Mouse (Mus musculus): ENCODE measurements around the gene Hspb7. TPM values are rescaled to one million over a fixed set of nuclear protein-coding genes. Genes with fewer than 3 reads are reported as not detected.

The Hspb7 gene
- polyA plus RNA-seq, 1 experiment from 2014 or later = 0.45 TPM

DNA sequence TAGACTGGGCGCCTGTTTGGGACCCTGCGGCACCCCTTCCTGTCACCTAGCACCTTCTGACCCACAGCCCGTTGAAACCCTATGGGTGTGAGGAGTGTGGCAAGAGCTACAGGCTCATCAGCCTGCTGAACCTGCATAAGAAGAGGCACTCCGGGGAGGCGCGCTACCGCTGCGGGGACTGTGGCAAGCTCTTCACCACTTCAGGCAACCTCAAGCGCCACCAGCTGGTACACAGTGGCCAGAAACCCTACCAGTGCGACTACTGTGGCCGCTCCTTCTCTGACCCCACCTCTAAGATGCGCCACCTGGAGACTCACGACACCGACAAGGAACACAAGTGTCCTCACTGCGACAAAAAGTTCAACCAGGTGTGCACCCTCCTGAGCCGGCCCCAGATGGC lies 44.1 kb downstream of the Hspb7 start:
- no peaks in the 10 kb centered on the region for H3K9me3 ChIP-seq (replicated peaks; ENCODE audit: control insufficient read depth, low read length)
- no peak for ATAC-seq (replicated peaks; ENCODE audit: insufficient number of reproducible peaks, low FRiP score, low TSS enrichment, low read depth)
- no peak for DNase-seq (ENCODE audit: low spot score)
- no peaks in the 10 kb centered on the region for H3K27me3 ChIP-seq (ENCODE audit: control insufficient read depth, insufficient read depth, low read length)
- no peaks in the 10 kb centered on the region for H3K4me1 ChIP-seq (ENCODE audit: control insufficient read depth, insufficient read depth, low read length)
- WGBS = 71% methylated on average over 16 of the region's 16 CpGs
- H3K9ac ChIP-seq (replicated peaks; ENCODE audit: low read length) = no peak overlapping the region
- no peak overlapping the region for H3K4me3 ChIP-seq (ENCODE audit: low read depth, low read length)
- H3K27ac ChIP-seq (replicated peaks; ENCODE audit: low read depth, low read length) = no peak overlapping the region
- no peak overlapping the region for H3K4me2 ChIP-seq (ENCODE audit: low read depth, low read length)
- H3K36me3 ChIP-seq (replicated peaks; ENCODE audit: control insufficient read depth, insufficient read depth, low read depth, low read length) = peaks cover 13% of the 10 kb centered on the region

DNA sequence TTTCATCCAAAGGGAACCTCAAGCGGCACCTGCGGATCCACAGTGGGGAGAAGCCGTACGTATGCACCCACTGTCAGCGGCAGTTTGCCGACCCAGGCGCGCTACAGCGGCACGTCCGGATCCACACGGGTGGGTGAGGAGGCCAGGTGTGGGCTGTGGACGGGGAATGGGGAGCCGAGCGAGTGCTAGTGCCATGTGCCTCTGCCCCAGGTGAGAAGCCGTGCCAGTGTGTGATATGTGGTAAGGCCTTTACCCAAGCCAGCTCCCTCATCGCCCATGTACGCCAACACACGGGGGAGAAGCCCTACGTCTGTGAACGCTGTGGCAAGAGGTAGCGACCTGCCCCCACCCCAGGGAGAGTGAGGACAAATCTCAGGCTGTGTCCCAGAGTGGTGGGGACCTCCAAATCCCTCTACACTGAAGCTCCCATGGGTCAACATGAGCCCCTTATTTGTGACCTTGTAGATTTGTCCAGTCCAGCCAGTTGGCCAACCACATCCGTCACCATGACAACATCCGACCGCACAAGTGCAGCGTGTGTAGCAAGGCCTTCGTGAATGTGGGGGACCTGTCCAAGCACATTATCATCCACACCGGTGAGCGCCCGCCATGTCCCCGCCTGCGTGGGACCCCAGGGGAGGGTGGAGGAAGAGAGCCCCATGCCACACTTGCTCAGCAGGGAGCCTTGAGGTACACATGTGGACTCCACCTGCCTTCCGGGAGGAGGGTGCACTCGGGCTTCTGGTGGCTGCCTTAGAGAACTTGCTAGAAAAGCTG lies 45.1 kb downstream of the Hspb7 start:
- 92% methylated on average over 34 of the region's 34 CpGs for WGBS
- no peak overlapping the region for H3K9ac ChIP-seq (replicated peaks; ENCODE audit: low read length)
- DNase-seq (ENCODE audit: low spot score) = no peak
- no peak overlapping the region for H3K4me2 ChIP-seq (ENCODE audit: low read depth, low read length)
- no peak overlapping the region for H3K27ac ChIP-seq (replicated peaks; ENCODE audit: low read depth, low read length)
- H3K9me3 ChIP-seq (replicated peaks; ENCODE audit: control insufficient read depth, low read length) = no peaks in the 10 kb centered on the region
- no peaks in the 10 kb centered on the region for H3K4me1 ChIP-seq (ENCODE audit: control insufficient read depth, insufficient read depth, low read length)
- peaks cover 13% of the 10 kb centered on the region for H3K36me3 ChIP-seq (replicated peaks; ENCODE audit: control insufficient read depth, insufficient read depth, low read depth, low read length)
- ATAC-seq (replicated peaks; ENCODE audit: insufficient number of reproducible peaks, low FRiP score, low TSS enrichment, low read depth) = no peak
- no peak overlapping the region for H3K4me3 ChIP-seq (ENCODE audit: low read depth, low read length)
- H3K27me3 ChIP-seq (ENCODE audit: control insufficient read depth, insufficient read depth, low read length) = no peaks in the 10 kb centered on the region

DNA sequence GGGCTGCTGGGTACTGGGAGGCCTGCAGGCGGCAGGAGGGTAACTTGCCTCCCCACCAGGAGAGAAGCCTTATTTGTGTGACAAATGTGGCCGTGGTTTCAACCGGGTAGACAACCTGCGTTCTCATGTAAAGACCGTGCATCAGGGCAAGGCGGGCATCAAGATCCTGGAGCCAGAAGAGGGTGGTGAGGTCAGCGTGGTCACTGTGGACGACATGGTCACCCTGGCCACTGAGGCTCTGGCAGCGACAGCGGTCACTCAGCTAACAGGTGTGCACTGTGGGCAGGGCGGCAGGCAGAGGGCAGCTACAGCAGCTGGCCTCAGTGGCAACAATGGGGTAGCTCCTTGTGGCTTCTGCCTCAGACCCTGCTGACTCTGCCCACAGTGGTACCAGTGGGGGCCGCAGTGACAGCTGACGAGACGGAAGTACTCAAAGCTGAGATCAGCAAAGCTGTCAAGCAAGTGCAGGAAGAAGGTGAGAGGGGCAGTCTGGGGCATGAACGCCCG lies 45.8 kb downstream of the Hspb7 start:
- H3K4me1 ChIP-seq (ENCODE audit: control insufficient read depth, insufficient read depth, low read length) = no peaks in the 10 kb centered on the region
- DNase-seq (ENCODE audit: low spot score) (no peak), ATAC-seq (replicated peaks; ENCODE audit: insufficient number of reproducible peaks, low FRiP score, low TSS enrichment, low read depth) (no peak; the same call in 1 of the 2 replicates)
- 91% methylated on average over 16 of the region's 16 CpGs for WGBS
- peaks cover 15% of the 10 kb centered on the region for H3K36me3 ChIP-seq (replicated peaks; ENCODE audit: control insufficient read depth, insufficient read depth, low read depth, low read length)
- no peaks in the 10 kb centered on the region for H3K27me3 ChIP-seq (ENCODE audit: control insufficient read depth, insufficient read depth, low read length)
- no peak overlapping the region for H3K27ac ChIP-seq (replicated peaks; ENCODE audit: low read depth, low read length)
- no peak overlapping the region for H3K4me2 ChIP-seq (ENCODE audit: low read depth, low read length)
- no peak overlapping the region for H3K4me3 ChIP-seq (ENCODE audit: low read depth, low read length)
- no peaks in the 10 kb centered on the region for H3K9me3 ChIP-seq (replicated peaks; ENCODE audit: control insufficient read depth, low read length)
- H3K9ac ChIP-seq (replicated peaks; ENCODE audit: low read length) = no peak overlapping the region

DNA sequence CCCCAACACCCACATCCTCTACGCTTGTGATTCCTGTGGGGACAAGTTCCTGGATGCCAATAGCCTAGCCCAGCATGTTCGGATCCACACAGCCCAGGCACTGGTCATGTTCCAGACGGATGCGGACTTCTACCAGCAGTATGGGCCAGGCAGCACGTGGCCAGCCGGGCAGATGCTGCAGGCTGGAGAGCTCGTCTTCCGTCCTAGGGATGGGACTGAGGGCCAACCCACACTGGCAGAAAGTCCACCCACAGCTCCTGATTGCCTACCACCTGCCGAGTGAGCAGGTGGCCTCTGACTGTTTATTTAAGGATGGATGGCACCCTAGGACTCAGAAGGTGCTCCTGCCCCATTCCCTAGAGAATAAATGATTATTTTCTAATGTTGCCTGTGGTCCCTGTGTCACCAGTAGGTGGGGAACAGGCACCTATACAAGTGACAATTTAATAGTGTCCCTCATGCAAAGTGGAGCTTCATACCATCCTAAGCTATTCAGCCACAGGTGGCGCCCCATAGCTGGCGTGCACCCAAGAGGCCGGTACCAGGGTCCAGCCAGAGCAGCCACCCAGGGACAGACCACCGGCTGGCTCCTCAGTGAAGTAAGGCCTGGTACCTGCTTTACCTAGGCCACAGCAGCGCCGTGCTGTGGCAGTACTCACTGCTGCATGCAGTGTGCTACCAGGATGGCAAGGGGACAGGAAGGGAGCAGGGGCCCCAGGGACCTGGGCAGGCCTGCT lies 46.4 kb downstream of the Hspb7 start:
- WGBS = 91% methylated on average over 15 of the region's 15 CpGs
- DNase-seq (ENCODE audit: low spot score) = no peak
- ATAC-seq (replicated peaks; ENCODE audit: insufficient number of reproducible peaks, low FRiP score, low TSS enrichment, low read depth) = no peak
- no peaks in the 10 kb centered on the region for H3K27me3 ChIP-seq (ENCODE audit: control insufficient read depth, insufficient read depth, low read length)
- H3K9ac ChIP-seq (replicated peaks; ENCODE audit: low read length) = no peak overlapping the region
- H3K36me3 ChIP-seq (replicated peaks; ENCODE audit: control insufficient read depth, insufficient read depth, low read depth, low read length) = peaks cover 22% of the 10 kb centered on the region
- no peak overlapping the region for H3K27ac ChIP-seq (replicated peaks; ENCODE audit: low read depth, low read length)
- H3K4me3 ChIP-seq (ENCODE audit: low read depth, low read length) = no peak overlapping the region
- no peaks in the 10 kb centered on the region for H3K9me3 ChIP-seq (replicated peaks; ENCODE audit: control insufficient read depth, low read length)
- no peaks in the 10 kb centered on the region for H3K4me1 ChIP-seq (ENCODE audit: control insufficient read depth, insufficient read depth, low read length)
- no peak overlapping the region for H3K4me2 ChIP-seq (ENCODE audit: low read depth, low read length)

DNA sequence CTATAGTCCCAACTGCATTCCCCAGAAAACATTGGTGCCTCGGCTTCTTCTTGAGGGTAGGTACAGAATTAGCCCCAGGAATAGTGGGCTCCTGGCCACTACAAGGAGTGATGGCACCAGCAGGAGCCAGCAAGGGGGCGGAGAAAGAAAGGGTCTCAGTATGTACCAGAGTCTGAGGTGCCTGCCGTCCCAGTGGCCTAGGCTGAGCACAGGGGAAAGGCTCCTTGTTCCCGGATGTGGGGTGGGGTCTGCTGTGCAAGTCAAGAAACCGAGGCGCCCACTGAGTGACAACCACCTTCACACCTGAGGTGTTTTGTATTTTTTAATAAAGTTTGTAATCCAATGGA lies 47.0 kb downstream of the Hspb7 start:
- peaks cover 28% of the 10 kb centered on the region for H3K36me3 ChIP-seq (replicated peaks; ENCODE audit: control insufficient read depth, insufficient read depth, low read depth, low read length)
- no peak overlapping the region for H3K27ac ChIP-seq (replicated peaks; ENCODE audit: low read depth, low read length)
- H3K4me3 ChIP-seq (ENCODE audit: low read depth, low read length) = no peak overlapping the region
- no peaks in the 10 kb centered on the region for H3K4me1 ChIP-seq (ENCODE audit: control insufficient read depth, insufficient read depth, low read length)
- DNase-seq (ENCODE audit: low spot score) (no peak), ATAC-seq (replicated peaks; ENCODE audit: insufficient number of reproducible peaks, low FRiP score, low TSS enrichment, low read depth) (no peak)
- H3K4me2 ChIP-seq (ENCODE audit: low read depth, low read length) = no peak overlapping the region
- no peaks in the 10 kb centered on the region for H3K9me3 ChIP-seq (replicated peaks; ENCODE audit: control insufficient read depth, low read length)
- no peaks in the 10 kb centered on the region for H3K27me3 ChIP-seq (ENCODE audit: control insufficient read depth, insufficient read depth, low read length)
- WGBS = 80% methylated on average over 6 of the region's 6 CpGs
- H3K9ac ChIP-seq (replicated peaks; ENCODE audit: low read length) = no peak overlapping the region

DNA sequence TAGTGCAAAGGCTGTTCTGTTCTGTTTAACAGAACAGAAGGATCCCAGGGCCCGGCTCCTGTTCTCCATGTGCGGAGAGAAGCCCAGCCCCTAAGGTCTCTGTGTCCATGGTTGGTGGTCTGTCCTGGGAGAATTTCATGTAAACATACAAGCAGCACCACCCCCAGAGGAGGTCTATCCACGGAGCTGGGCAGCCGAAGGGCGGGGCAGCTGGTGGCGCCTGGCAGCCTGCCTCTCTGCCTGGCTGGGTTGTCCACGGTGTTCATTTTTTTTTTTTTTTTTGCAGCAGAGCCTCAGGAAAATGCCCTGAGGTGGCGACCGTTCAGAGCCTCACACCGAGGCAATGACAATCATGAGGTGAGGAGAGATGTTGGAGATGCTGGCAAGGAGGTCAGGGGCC lies 48.0 kb downstream of the Hspb7 start:
- Histone ChIP-seq H3K4me3 (ENCODE audit: low read depth, low read length) (no peak overlapping the region), H3K9me3 (replicated peaks; ENCODE audit: control insufficient read depth, low read length) (no peaks in the 10 kb centered on the region), H3K4me2 (ENCODE audit: low read depth, low read length) (no peak overlapping the region), H3K27me3 (ENCODE audit: control insufficient read depth, insufficient read depth, low read length) (no peaks in the 10 kb centered on the region), H3K4me1 (ENCODE audit: control insufficient read depth, insufficient read depth, low read length) (no peaks in the 10 kb centered on the region), H3K9ac (replicated peaks; ENCODE audit: low read length) (no peak overlapping the region), H3K36me3 (replicated peaks; ENCODE audit: control insufficient read depth, insufficient read depth, low read depth, low read length) (peaks cover 29% of the 10 kb centered on the region), H3K27ac (replicated peaks; ENCODE audit: low read depth, low read length) (no peak overlapping the region)
- 64% methylated on average over 10 of the region's 10 CpGs for WGBS
- ATAC-seq (replicated peaks; ENCODE audit: insufficient number of reproducible peaks, low FRiP score, low TSS enrichment, low read depth) (no peak), DNase-seq (ENCODE audit: low spot score) (no peak)

DNA sequence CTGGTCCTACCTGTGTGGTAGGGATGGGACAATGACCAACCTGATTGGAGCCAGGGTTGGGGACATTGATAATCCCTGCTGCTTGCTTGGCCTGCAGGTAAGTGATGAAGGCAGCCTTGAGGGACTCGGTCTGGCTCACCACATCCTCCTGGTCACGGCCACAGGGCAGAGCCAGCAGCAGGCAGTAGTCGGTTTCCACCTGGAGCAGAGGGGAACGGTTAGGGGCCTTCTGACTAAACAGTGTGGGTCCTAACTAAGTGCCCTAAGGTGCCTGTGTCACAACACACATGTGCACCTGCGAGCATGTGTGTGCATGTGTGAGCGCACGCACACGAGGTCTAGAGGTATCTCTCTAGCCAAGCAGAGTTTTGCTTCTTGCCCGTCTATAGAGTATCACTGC lies 48.8 kb downstream of the Hspb7 start:
- no peaks in the 10 kb centered on the region for H3K9me3 ChIP-seq (replicated peaks; ENCODE audit: control insufficient read depth, low read length)
- H3K4me2 ChIP-seq (ENCODE audit: low read depth, low read length) = no peak overlapping the region
- no peaks in the 10 kb centered on the region for H3K27me3 ChIP-seq (ENCODE audit: control insufficient read depth, insufficient read depth, low read length)
- no peak overlapping the region for H3K9ac ChIP-seq (replicated peaks; ENCODE audit: low read length)
- H3K4me1 ChIP-seq (ENCODE audit: control insufficient read depth, insufficient read depth, low read length) = no peaks in the 10 kb centered on the region
- no peak overlapping the region for H3K27ac ChIP-seq (replicated peaks; ENCODE audit: low read depth, low read length)
- ATAC-seq (replicated peaks; ENCODE audit: insufficient number of reproducible peaks, low FRiP score, low TSS enrichment, low read depth) (no peak), DNase-seq (ENCODE audit: low spot score) (no peak)
- H3K36me3 ChIP-seq (replicated peaks; ENCODE audit: control insufficient read depth, insufficient read depth, low read depth, low read length) = peaks cover 28% of the 10 kb centered on the region
- 88% methylated on average over 9 of the region's 9 CpGs for WGBS
- H3K4me3 ChIP-seq (ENCODE audit: low read depth, low read length) = no peak overlapping the region

DNA sequence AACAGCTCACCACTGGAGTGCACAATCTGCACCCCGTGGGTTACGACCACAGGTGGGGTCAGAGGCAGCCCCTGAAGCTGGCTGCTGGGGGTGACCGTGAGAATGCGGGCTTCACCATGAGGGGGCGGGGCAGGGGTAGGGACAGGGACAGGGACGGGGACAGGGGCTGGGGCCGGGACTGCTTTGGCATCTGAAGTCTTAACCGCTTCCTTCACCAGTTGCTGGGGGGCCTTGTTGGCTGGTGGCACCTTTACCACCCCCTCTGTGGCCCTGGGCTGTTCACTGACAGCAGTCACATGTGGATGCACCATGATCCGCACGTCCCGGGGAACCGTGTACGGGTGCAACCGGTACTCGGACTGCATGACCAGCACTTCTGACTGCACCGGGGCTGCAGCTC lies 50.9 kb downstream of the Hspb7 start:
- no peak for DNase-seq (ENCODE audit: low spot score)
- no peak overlapping the region for H3K9ac ChIP-seq (replicated peaks; ENCODE audit: low read length)
- no peak overlapping the region for H3K4me2 ChIP-seq (ENCODE audit: low read depth, low read length)
- ATAC-seq (replicated peaks; ENCODE audit: insufficient number of reproducible peaks, low FRiP score, low TSS enrichment, low read depth) = no peak
- no peak overlapping the region for H3K4me3 ChIP-seq (ENCODE audit: low read depth, low read length)
- peaks cover 28% of the 10 kb centered on the region for H3K36me3 ChIP-seq (replicated peaks; ENCODE audit: control insufficient read depth, insufficient read depth, low read depth, low read length)
- 96% methylated on average over 16 of the region's 16 CpGs for WGBS
- H3K27ac ChIP-seq (replicated peaks; ENCODE audit: low read depth, low read length) = no peak overlapping the region
- H3K9me3 ChIP-seq (replicated peaks; ENCODE audit: control insufficient read depth, low read length) = no peaks in the 10 kb centered on the region
- H3K4me1 ChIP-seq (ENCODE audit: control insufficient read depth, insufficient read depth, low read length) = no peaks in the 10 kb centered on the region
- H3K27me3 ChIP-seq (ENCODE audit: control insufficient read depth, insufficient read depth, low read length) = no peaks in the 10 kb centered on the region

Data from embryonic facial prominence, embryonic 11.5 days (tissue).